Mouse (Mus musculus) layer of hippocampus, adult 8-10 months (tissue): ENCODE results near the gene Rgs7bp. TPM values are rescaled to one million over a fixed set of nuclear protein-coding genes. Genes with fewer than 3 reads are reported as not detected.
"Not testable (repeated sequence)": the region's sequence is repeated elsewhere in the genome, so short reads cannot be mapped to it uniquely, and the experiment has no call there.

Source experiments
- DNase-seq, 2 experiments: peaks; one replicate each; pipeline ENCODE4 v3.0.0; 2022; ENCODE audit warnings: low spot score in 2 of 2
- total RNA-seq, 4 experiments: library from RNA; stranded (reverse); gene quantifications; 2 replicates each; pipeline ENCODE4 v1.2.4; 2022

Gene Rgs7bp
- total RNA-seq, 4 experiments from 2014 or later, result 119 to 157 (median 137) TPM

GRCm38 (mm10) chr13:104938966-104939593, 115.7 kb downstream of the Rgs7bp start:
- DNase-seq, result no peak

GRCm38 (mm10) chr13:104937759-104938158, 117.0 kb downstream of the Rgs7bp start:
- DNase-seq, result no peak

- no peak for DNase-seq
Measured at GRCm38 (mm10) chr13:104936586-104936985, 118.1 kb downstream of the Rgs7bp start.

- no peak for DNase-seq
Measured at GRCm38 (mm10) chr13:104931635-104932532, 122.8 kb downstream of the Rgs7bp start.

GRCm38 (mm10) chr13:104930814-104931213, 123.9 kb downstream of the Rgs7bp start:
- no peak for DNase-seq

- no peak for DNase-seq
Measured at GRCm38 (mm10) chr13:104918663-104919062, 136.1 kb downstream of the Rgs7bp start.

GRCm38 (mm10) chr13:104916771-104917170, 138.0 kb downstream of the Rgs7bp start:
- DNase-seq, result not testable (repeated sequence)

GRCm38 (mm10) chr13:104916106-104916505, 138.6 kb downstream of the Rgs7bp start:
- no peak for DNase-seq

- DNase-seq, result no peak
Measured at GRCm38 (mm10) chr13:104914288-104914895, 140.3 kb downstream of the Rgs7bp start.

GRCm38 (mm10) chr13:104911626-104912025, 143.1 kb downstream of the Rgs7bp start:
- DNase-seq, result not testable (repeated sequence)

GRCm38 (mm10) chr13:104911006-104911405, 143.7 kb downstream of the Rgs7bp start:
- not testable (repeated sequence) for DNase-seq

- no peak for DNase-seq
Measured at GRCm38 (mm10) chr13:104908691-104909090, 146.0 kb downstream of the Rgs7bp start.

Other genes starting within 250 kb of the Rgs7bp start
- 10 to 100 TPM; 16.5 to 23.9 (median 21.1) TPM for gene Cwc27, start 237.8 kb downstream of the Rgs7bp start, total RNA-seq
- 1 to 10 TPM in 1 of 4 experiments, under 1 TPM in 2, not detected in 1; 0.50 to 1.9 (median 0.58) TPM for gene Shisal2b, start 191.0 kb downstream of the Rgs7bp start, total RNA-seq
- gene 4933425L06Rik, start 27.2 kb upstream of the Rgs7bp start, total RNA-seq, result not detected
- 10 to 100 TPM; 14.7 to 20.2 (median 15.4) TPM for gene Rnf180, start 239.9 kb upstream of the Rgs7bp start, total RNA-seq